Mouse (Mus musculus) central nervous system, embryonic 18 days (tissue): ENCODE measurements around the gene Fos. TPM values are rescaled to one million over a fixed set of nuclear protein-coding genes. Genes with fewer than 3 reads are reported as not detected.

ENCODE experiments used
- polyA plus RNA-seq: library from polyadenylated mRNA; depleted of rRNA; stranded (reverse); fragments of >200 nt; gene quantifications from 2 replicates; pipeline ENCODE4 v1.2.3, GENCODE M21; 2012; rRNA removed

The Fos gene
- 3.5 and 10.1 TPM in 2 replicates for polyA plus RNA-seq

DNA sequence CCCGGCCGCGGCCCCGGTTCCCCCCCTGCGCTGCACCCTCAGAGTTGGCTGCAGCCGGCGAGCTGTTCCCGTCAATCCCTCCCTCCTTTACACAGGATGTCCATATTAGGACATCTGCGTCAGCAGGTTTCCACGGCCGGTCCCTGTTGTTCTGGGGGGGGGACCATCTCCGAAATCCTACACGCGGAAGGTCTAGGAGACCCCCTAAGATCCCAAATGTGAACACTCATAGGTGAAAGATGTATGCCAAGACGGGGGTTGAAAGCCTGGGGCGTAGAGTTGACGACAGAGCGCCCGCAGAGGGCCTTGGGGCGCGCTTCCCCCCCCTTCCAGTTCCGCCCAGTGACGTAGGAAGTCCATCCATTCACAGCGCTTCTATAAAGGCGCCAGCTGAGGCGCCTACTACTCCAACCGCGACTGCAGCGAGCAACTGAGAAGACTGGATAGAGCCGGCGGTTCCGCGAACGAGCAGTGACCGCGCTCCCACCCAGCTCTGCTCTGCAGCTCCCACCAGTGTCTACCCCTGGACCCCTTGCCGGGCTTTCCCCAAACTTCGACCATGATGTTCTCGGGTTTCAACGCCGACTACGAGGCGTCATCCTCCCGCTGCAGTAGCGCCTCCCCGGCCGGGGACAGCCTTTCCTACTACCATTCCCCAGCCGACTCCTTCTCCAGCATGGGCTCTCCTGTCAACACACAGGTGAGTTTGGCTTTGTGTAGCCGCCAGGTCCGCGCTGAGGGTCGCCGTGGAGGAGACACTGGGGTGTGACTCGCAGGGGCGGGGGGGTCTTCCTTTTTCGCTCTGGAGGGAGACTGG is at the start of gene Fos:
Gene Fos, plus strand, starts transcription at position 410 of the 817 bp plus-strand sequence.

Other genes with a start within 250 kb of the Fos start
- 11.5 and 11.7 TPM in 2 replicates for gene Mlh3, start 203.3 kb upstream of the Fos start, polyA plus RNA-seq
- 30.6 and 40.3 TPM in 2 replicates for gene Acyp1, start 185.5 kb upstream of the Fos start, polyA plus RNA-seq
- 0.80 and 0.91 TPM in 2 replicates for gene Zc2hc1c, start 185.3 kb upstream of the Fos start, polyA plus RNA-seq
- 27.3 and 29.3 TPM in 2 replicates for gene Nek9, start 134.5 kb upstream of the Fos start, polyA plus RNA-seq
- 133 and 149 TPM in 2 replicates for gene Tmed10, start 99.0 kb upstream of the Fos start, polyA plus RNA-seq
- 14.0 and 14.9 TPM in 2 replicates for gene Jdp2, start 125.1 kb downstream of the Fos start, polyA plus RNA-seq
- gene Batf, start 212.8 kb downstream of the Fos start, polyA plus RNA-seq, result 0.72 and 0.95 TPM in 2 replicates